Mouse (Mus musculus) C2C12 (cell line): ENCODE measurements around the gene Cpn1. TPM values are rescaled to one million over a fixed set of nuclear protein-coding genes. Genes with fewer than 3 reads are reported as not detected.

Experiments
- H3K27me3 ChIP-seq: one replicate; pipeline ENCODE4 v1.6.1; 2011; ENCODE audit not compliant: control insufficient read depth, insufficient read depth, insufficient read length
- H3K36me3 ChIP-seq: one replicate; pipeline ENCODE4 v1.6.1; 2011; ENCODE audit not compliant: control insufficient read depth, insufficient read depth
- H3K4me3 ChIP-seq: one replicate; pipeline ENCODE4 v1.5.1; 2011; ENCODE audit warnings: mild to moderate bottlenecking, control low read depth; ENCODE audit not compliant: poor library complexity, insufficient read depth, severe bottlenecking
- H3K79me2 ChIP-seq: one replicate; pipeline ENCODE4 v1.6.1; 2011; ENCODE audit not compliant: control insufficient read depth, insufficient read depth
- H3K79me3 ChIP-seq: one replicate; pipeline ENCODE4 v1.6.1; 2011; ENCODE audit warnings: low read depth, control low read depth
- H3ac ChIP-seq: one replicate; pipeline ENCODE3; 2011; ENCODE audit warnings: low read depth; ENCODE audit not compliant: control insufficient read depth, insufficient read length
- CEBPB ChIP-seq: IDR thresholded peaks from one replicate; pipeline ENCODE4 v1.6.1; 2011; ENCODE audit warnings: low read depth, mild to moderate bottlenecking, control low read depth, moderate library complexity
- CTCF ChIP-seq: IDR thresholded peaks from one replicate; pipeline ENCODE4 v1.5.1; 2011; ENCODE audit not compliant: control insufficient read depth, insufficient read depth, insufficient read length
- FOSL1 ChIP-seq: IDR thresholded peaks from one replicate; pipeline ENCODE4 v1.8.0; 2011; ENCODE audit warnings: mild to moderate bottlenecking, low read length; ENCODE audit not compliant: poor library complexity, insufficient read depth, severe bottlenecking
- MAX ChIP-seq: IDR thresholded peaks from one replicate; pipeline ENCODE4 v1.6.1; 2011; ENCODE audit warnings: mild to moderate bottlenecking, control low read depth
- MYOD1 ChIP-seq: IDR thresholded peaks from one replicate; pipeline ENCODE4 v1.6.1; 2011; ENCODE audit warnings: low read depth; ENCODE audit not compliant: control insufficient read depth, insufficient read length
- MYOG ChIP-seq: IDR thresholded peaks from one replicate; pipeline ENCODE4 v1.6.1; 2011; ENCODE audit not compliant: control insufficient read depth, insufficient read length; ENCODE audit errors: extremely low read depth
- USF1 ChIP-seq: IDR thresholded peaks from one replicate; pipeline ENCODE4 v1.6.1; 2011; ENCODE audit warnings: low read depth, mild to moderate bottlenecking, control low read depth, moderate library complexity
- polyA plus RNA-seq: library from polyadenylated mRNA; unstranded; fragments of >200 nt; fragmentation: generic; extraction: Trizol; gene quantifications from one replicate; pipeline ENCODE4 v1.2.1, GENCODE M21; 2012; ENCODE audit warnings: missing spikeins

The Cpn1 gene
- polyA plus RNA-seq, 1 experiment: 0.09 TPM

DNA sequence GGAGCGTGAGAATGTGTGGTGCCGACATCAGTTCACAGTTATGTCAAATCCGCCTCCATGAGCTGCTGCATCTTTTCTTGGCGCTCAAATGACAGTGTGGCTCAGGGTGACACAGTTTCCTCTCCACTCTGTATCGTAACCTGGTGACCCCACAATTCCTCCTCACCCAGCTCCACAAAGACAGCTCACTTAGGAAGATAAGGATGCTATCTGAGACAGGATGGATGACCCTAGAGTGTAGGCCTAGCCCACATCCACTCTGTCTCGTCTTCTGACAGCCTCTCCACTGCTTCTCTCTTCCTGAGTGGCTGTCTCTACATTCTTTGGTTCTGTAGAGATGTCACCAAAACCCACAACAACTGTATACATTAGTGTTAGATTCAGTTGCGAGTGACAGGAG is 9.1 kb upstream of the Cpn1 start:
- TF ChIP-seq FOSL1 (no peak), MAX (no peak), CTCF (no peak), USF1 (no peak), MYOD1 (no peak), CEBPB (no peak), MYOG (no peak)
- no peaks in the 10 kb centered on the region for H3K27me3 ChIP-seq
- no peaks in the 10 kb centered on the region for H3K79me2 ChIP-seq
- H3K36me3 ChIP-seq: no peaks in the 10 kb centered on the region
- no peaks in the 10 kb centered on the region for H3K79me3 ChIP-seq
- no peak overlapping the region for H3ac ChIP-seq
- no peak overlapping the region for H3K4me3 ChIP-seq

DNA sequence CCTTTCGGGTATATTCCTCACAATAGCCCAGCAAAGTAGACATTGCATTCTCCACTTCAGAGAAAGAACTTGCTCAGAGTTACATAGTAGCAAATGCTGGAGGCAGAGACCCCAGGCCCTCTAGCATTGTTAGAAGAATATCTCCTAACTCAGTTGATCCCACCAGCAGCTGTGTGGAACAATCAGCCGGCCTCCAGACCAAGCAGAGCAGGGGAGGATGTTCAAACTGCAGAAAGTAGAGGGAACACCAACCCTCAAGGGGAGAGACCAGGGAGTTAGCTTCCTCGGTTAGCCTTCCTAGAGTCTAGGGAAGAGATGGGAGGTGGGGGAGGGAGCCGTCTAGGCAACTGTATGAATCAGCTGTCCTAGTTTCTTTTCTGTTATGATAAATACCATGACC is 6.1 kb upstream of the Cpn1 start:
- H3K36me3 ChIP-seq: no peaks in the 10 kb centered on the region
- H3ac ChIP-seq: no peak overlapping the region
- H3K27me3 ChIP-seq: peaks cover 3% of the 10 kb centered on the region
- no peaks in the 10 kb centered on the region for H3K79me3 ChIP-seq
- no peak for TF ChIP-seq CEBPB
- no peak for TF ChIP-seq FOSL1
- TF ChIP-seq CTCF: no peak
- TF ChIP-seq MYOD1: no peak
- no peak for TF ChIP-seq MAX
- TF ChIP-seq USF1: no peak
- TF ChIP-seq MYOG: no peak
- H3K4me3 ChIP-seq: no peak overlapping the region
- H3K79me2 ChIP-seq: no peaks in the 10 kb centered on the region

DNA sequence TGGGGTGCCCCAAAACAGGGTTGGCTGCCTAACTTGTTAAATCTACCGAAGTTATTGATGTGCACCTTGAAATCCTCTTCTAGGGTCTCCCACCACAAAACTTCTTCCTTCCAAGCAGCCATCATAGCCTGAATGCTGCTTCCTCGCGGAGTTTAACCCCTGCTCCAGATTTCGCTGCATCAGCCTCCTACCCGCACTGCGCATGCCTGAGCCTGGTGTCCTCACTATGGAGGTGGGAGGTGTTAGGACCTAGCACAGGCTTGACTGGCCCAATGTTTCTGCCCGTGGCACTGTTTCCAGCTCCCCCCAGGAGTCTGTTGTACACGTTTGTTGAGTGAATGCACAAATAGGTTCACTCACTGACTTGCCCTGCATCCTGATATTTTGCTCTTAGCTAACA is 4.0 kb upstream of the Cpn1 start:
- no peak for TF ChIP-seq CEBPB
- TF ChIP-seq USF1: no peak
- TF ChIP-seq MAX: no peak
- TF ChIP-seq MYOD1: no peak
- no peak for TF ChIP-seq CTCF
- no peak for TF ChIP-seq FOSL1
- TF ChIP-seq MYOG: no peak
- H3K4me3 ChIP-seq: no peak overlapping the region
- peaks cover 15% of the 10 kb centered on the region for H3K27me3 ChIP-seq
- no peaks in the 10 kb centered on the region for H3K79me2 ChIP-seq
- no peaks in the 10 kb centered on the region for H3K79me3 ChIP-seq
- H3K36me3 ChIP-seq: no peaks in the 10 kb centered on the region
- no peak overlapping the region for H3ac ChIP-seq

DNA sequence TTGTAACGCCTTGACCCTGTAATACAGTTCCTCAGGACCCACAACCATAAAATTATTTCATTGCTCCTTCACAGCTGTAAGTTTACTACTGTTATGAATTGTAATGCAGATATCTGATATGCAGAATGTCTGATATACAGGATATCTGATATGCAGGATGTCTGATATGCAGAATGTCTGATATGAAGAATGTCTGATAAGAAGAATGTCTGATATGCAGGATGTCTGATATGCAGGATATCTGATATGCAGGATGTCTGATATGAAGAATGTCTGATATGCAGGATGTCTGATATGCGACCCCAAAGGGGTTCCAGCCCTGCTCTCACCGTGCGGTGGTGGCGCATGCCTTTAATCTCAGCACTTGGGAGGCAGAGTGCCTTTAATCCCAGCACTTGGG is 4.4 kb downstream of the Cpn1 start:
- no peak for TF ChIP-seq CEBPB
- TF ChIP-seq USF1: no peak
- TF ChIP-seq MYOG: no peak
- TF ChIP-seq MAX: no peak
- no peak for TF ChIP-seq CTCF
- no peak for TF ChIP-seq FOSL1
- TF ChIP-seq MYOD1: no peak
- Histone ChIP-seq H3ac (no peak overlapping the region), H3K27me3 (peaks cover 22% of the 10 kb centered on the region), H3K36me3 (no peaks in the 10 kb centered on the region), H3K4me3 (no peak overlapping the region), H3K79me2 (no peaks in the 10 kb centered on the region), H3K79me3 (no peaks in the 10 kb centered on the region)

DNA sequence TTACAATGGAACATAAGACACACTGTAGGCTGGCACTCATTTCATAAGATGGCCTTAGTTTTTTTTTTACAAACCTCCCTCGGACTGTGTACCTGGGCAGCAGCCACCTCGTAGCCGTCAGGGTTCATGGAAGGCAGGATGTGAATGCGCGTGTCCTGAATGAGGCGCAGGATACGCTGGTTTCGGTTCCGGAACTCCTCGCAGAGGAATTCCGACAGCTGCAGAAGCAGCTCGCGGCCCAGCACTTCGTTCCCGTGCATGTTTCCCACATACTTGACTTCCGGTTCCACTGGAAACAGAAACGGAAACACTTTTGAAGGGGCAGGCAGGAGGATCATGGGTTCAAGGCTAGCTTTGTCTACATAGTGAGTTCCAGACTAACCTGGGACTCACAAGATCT is 5.6 kb downstream of the Cpn1 start:
- no peak overlapping the region for H3ac ChIP-seq
- no peak for TF ChIP-seq CTCF
- TF ChIP-seq FOSL1: no peak
- TF ChIP-seq MYOG: no peak
- no peak for TF ChIP-seq MYOD1
- no peak for TF ChIP-seq USF1
- no peak for TF ChIP-seq MAX
- TF ChIP-seq CEBPB: no peak
- no peaks in the 10 kb centered on the region for H3K36me3 ChIP-seq

DNA sequence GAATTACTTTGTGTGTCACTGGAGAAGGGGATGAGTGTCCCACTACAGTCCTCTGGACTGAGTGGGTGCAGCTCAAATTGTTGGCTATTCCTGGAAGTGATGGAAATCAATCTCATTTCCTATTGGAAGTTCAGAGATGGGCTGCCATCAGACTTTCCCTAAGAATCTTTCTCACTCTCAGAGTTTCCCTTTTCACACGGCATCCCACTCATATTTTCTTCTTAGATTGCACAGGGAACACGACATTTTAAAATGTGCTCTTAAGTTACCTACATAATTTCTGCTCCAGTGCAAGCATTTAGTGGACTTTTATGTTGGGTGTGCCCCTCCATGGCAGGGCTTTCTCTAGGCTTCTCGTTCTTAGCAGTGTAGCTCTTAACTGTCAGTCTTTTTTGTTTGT is 8.6 kb downstream of the Cpn1 start:
- no peak overlapping the region for H3K4me3 ChIP-seq
- no peaks in the 10 kb centered on the region for H3K27me3 ChIP-seq
- no peaks in the 10 kb centered on the region for H3K79me3 ChIP-seq
- no peak for TF ChIP-seq MYOD1
- TF ChIP-seq CTCF: no peak
- TF ChIP-seq USF1: no peak
- TF ChIP-seq FOSL1: no peak
- no peak for TF ChIP-seq CEBPB
- no peak for TF ChIP-seq MAX
- no peak for TF ChIP-seq MYOG
- H3ac ChIP-seq: no peak overlapping the region
- H3K36me3 ChIP-seq: no peaks in the 10 kb centered on the region
- H3K79me2 ChIP-seq: no peaks in the 10 kb centered on the region

More for the DNA sequence above, 5.6 kb downstream of the Cpn1 start:
- no peaks in the 10 kb centered on the region for H3K79me2 ChIP-seq
- no peaks in the 10 kb centered on the region for H3K79me3 ChIP-seq
- H3K27me3 ChIP-seq: peaks cover 13% of the 10 kb centered on the region
- H3K4me3 ChIP-seq: no peak overlapping the region
